Comparison of ENCODE assay signal across 19 mouse cellular contexts in genomic region chr6:134924262-134924661, GRCm38 (mm10). TPM values are rescaled to one million over a fixed set of nuclear protein-coding genes. Genes with fewer than 3 reads are reported as not detected.
DNase-seq lines count a peak whose midpoint lies in the region; ATAC-seq and TF ChIP-seq lines count a peak whose summit lies in the region.
"Had no signal": no experiment of that assay in that cellular context is flagged by ENCODE, and none has a peak within 500 bp of the region (broad histone marks: within the 10 kb centered on the region; RNA-seq: fewer than 3 reads in every experiment).

No protein-coding gene starts in this region.

- no peak for TF ChIP-seq CTCF in kidney, postnatal 0 days (IDR thresholded peaks at IDR 0.05; ENCODE audit: low read depth)
- TF ChIP-seq CTCF in C2C12 (IDR thresholded peaks at IDR 0.05; ENCODE audit: control insufficient read depth, insufficient read depth, insufficient read length) = no peak

- no peak overlapping the region for H3ac ChIP-seq in C2C12 (ENCODE audit: control insufficient read depth, insufficient read length, low read depth)

- H3K4me2 ChIP-seq in kidney, postnatal 0 days (ENCODE audit: low read length) = peak overlapping the region; percentile 2; the same call in 1 of the 2 replicates
- peak overlapping the region; percentile 41 for H3K4me2 ChIP-seq in liver, embryonic 16.5 days (ENCODE audit: low read depth, low read length)

- DNase-seq in kidney, postnatal 0 days (ENCODE audit: low spot score) = no peak
- no peak for DNase-seq in kidney, adult 11 months
- DNase-seq in A20 (ENCODE audit: low read depth, low spot score) = peak; percentile 29
- DNase-seq in urinary bladder, postnatal 4 days (ENCODE audit: low spot score in 2 of 2) = no peak
- DNase-seq in T-cell, adult 2 months (ENCODE audit: low spot score) = no peak
- no peak for DNase-seq in lung, postnatal 4 days
- DNase-seq: adrenal gland, postnatal 36 days; cerebellum, postnatal 25 days; gastrocnemius, postnatal 14 days; kidney, postnatal 10 days; layer of hippocampus, adult 9-11 months; lung, adult 18-20 months; right cerebral cortex, adult 18-20 months; spleen, adult 18-20 months; thymus, postnatal 4 days had no signal

- H3K36me3 ChIP-seq in kidney, postnatal 0 days (ENCODE audit: insufficient read depth, low read length) = 0 out of 2 replicates have a peak, but pooled peaks cover 3% of the 10 kb centered on the region
- H3K36me3 ChIP-seq in C2C12 (ENCODE audit: control insufficient read depth, insufficient read depth) = peaks cover 31% of the 10 kb centered on the region
- H3K36me3 ChIP-seq in liver, embryonic 16.5 days (ENCODE audit: control insufficient read depth, insufficient read depth) = peaks cover 16% of the 10 kb centered on the region

- peaks cover 5% of the 10 kb centered on the region; the same call in 1 of the 2 replicates for H3K4me1 ChIP-seq in kidney, postnatal 0 days (replicated peaks; ENCODE audit: insufficient read depth, low read length)
- peaks cover 35% of the 10 kb centered on the region for H3K4me1 ChIP-seq in liver, embryonic 16.5 days (ENCODE audit: control insufficient read depth, low read depth, low read length)

- H3K9ac ChIP-seq in kidney, postnatal 0 days (ENCODE audit: low read depth, low read length) = no peak overlapping the region
- H3K9ac ChIP-seq in liver, embryonic 16.5 days (ENCODE audit: low read depth, low read length) = no peak overlapping the region
- H3K9ac ChIP-seq: heart, embryonic 15.5 days had no signal

- peaks cover 63% of the 10 kb centered on the region for H3K79me2 ChIP-seq in C2C12 (ENCODE audit: control insufficient read depth, insufficient read depth)

- H3K27me3 ChIP-seq in kidney, postnatal 0 days (ENCODE audit: insufficient read depth, low read length) = no peaks in the 10 kb centered on the region
- no peaks in the 10 kb centered on the region for H3K27me3 ChIP-seq in C2C12 (ENCODE audit: control insufficient read depth, insufficient read depth, insufficient read length)
- H3K27me3 ChIP-seq in liver, embryonic 16.5 days (ENCODE audit: control insufficient read depth, insufficient read depth, low read depth, low read length) = no peaks in the 10 kb centered on the region
- H3K27me3 ChIP-seq: heart, embryonic 15.5 days had no signal

- H3K27ac ChIP-seq in kidney, postnatal 0 days = no peak overlapping the region
- no peak overlapping the region for H3K27ac ChIP-seq in liver, embryonic 16.5 days (ENCODE audit: low read length)
- H3K27ac ChIP-seq: heart, embryonic 15.5 days had no signal

- H3K4me3 ChIP-seq in kidney, postnatal 0 days (replicated peaks; ENCODE audit: low read depth, low read length) = no peak overlapping the region
- no peak overlapping the region for H3K4me3 ChIP-seq in C2C12 (ENCODE audit: insufficient read depth, poor library complexity, severe bottlenecking)
- no peak overlapping the region for H3K4me3 ChIP-seq in liver, embryonic 16.5 days (ENCODE audit: low read depth, low read length)

- ATAC-seq in kidney, postnatal 0 days (replicated peaks; ENCODE audit: low FRiP score, low read depth) = no peak
- ATAC-seq in liver, embryonic 16.5 days (ENCODE audit: low read depth) = no peak
- ATAC-seq: inflammation-experienced regulatory T-cells, adult 6 months had no signal

- H3K9me3 ChIP-seq in kidney, postnatal 0 days (replicated peaks; ENCODE audit: low read length) = no peaks in the 10 kb centered on the region
- H3K9me3 ChIP-seq in liver, embryonic 16.5 days (replicated peaks; ENCODE audit: control insufficient read depth, low read length) = no peaks in the 10 kb centered on the region
- H3K9me3 ChIP-seq: heart, embryonic 15.5 days had no signal

- peaks cover 51% of the 10 kb centered on the region for H3K79me3 ChIP-seq in C2C12 (ENCODE audit: low read depth)

- WGBS in kidney, postnatal 0 days = 79% methylated on average over 3 of the region's 3 CpGs
- 57% methylated on average over 3 of the region's 3 CpGs for whole genome bisulfite sequencing in liver, embryonic 16.5 days (ENCODE audit: insufficient replicate concordance)

TF ChIP-seq in C2C12, 6 proteins besides CTCF, POLR2A, EP300 and RAD21:
- TF ChIP-seq CEBPB (IDR thresholded peaks at IDR 0.05; ENCODE audit: low read depth) (peak; percentile 91), MAX (IDR thresholded peaks at IDR 0.05) (no peak)

RNA-seq across cellular contexts. Expression of gene Cdkn1b, which starts 4.1 kb away (rescaled TPM):
- polyA plus RNA-seq in kidney, postnatal 0 days (2015; fragmentation: Nextera tagmentation; extraction: Ambion mirVana) = 25.1 and 25.9 TPM in 2 replicates
- 15.8 TPM for polyA plus RNA-seq in C2C12 (2012; fragmentation: generic; extraction: Trizol)
- 11.7 and 17.4 TPM in 2 replicates for polyA plus RNA-seq in liver, embryonic 16.5 days (2015; fragmentation: Nextera tagmentation; extraction: Ambion mirVana)

RNA-seq across cellular contexts. Expression of gene Gpr19, which starts 25.9 kb away (rescaled TPM):
- 11.1 and 12.1 TPM in 2 replicates for polyA plus RNA-seq in kidney, postnatal 0 days (2015; fragmentation: Nextera tagmentation; extraction: Ambion mirVana)
- 2.1 TPM for polyA plus RNA-seq in C2C12 (2012; fragmentation: generic; extraction: Trizol)
- 5.7 and 6.4 TPM in 2 replicates for polyA plus RNA-seq in liver, embryonic 16.5 days (2015; fragmentation: Nextera tagmentation; extraction: Ambion mirVana)

RNA-seq across cellular contexts. Expression of gene Apold1, which starts 57.3 kb away (rescaled TPM):
- 4.4 and 4.5 TPM in 2 replicates for polyA plus RNA-seq in kidney, postnatal 0 days (2015; fragmentation: Nextera tagmentation; extraction: Ambion mirVana)
- 0.05 TPM for polyA plus RNA-seq in C2C12 (2012; fragmentation: generic; extraction: Trizol)
- 2.0 and 2.3 TPM in 2 replicates for polyA plus RNA-seq in liver, embryonic 16.5 days (2015; fragmentation: Nextera tagmentation; extraction: Ambion mirVana)
